Comparison of ENCODE assay signal across 8 mouse cellular contexts in genomic region chr9:63399463-63399815, GRCm38 (mm10). TPM values are rescaled to one million over a fixed set of nuclear protein-coding genes. Genes with fewer than 3 reads are reported as not detected.
DNase-seq lines count a peak whose midpoint lies in the region; ATAC-seq and TF ChIP-seq lines count a peak whose summit lies in the region.

No protein-coding gene starts in this region.

- peak overlapping the region; percentile 65 for H3K27ac ChIP-seq in lung, embryonic 15.5 days
- H3K27ac ChIP-seq in limb, embryonic 14.5 days (replicated peaks; ENCODE audit: low read depth, low read length): no peak overlapping the region
- H3K27ac ChIP-seq in small intestine, adult 2 months (ENCODE audit: insufficient read depth, low read depth, low read length): peak overlapping the region; percentile 65

- H3K4me2 ChIP-seq in lung, embryonic 15.5 days: peak overlapping the region; percentile 75
- peak overlapping the region; percentile 61 for H3K4me2 ChIP-seq in limb, embryonic 14.5 days (replicated peaks; ENCODE audit: low read depth, low read length, severe bottlenecking)

- no peaks in the 10 kb centered on the region for H3K9me3 ChIP-seq in lung, embryonic 15.5 days
- no peaks in the 10 kb centered on the region for H3K9me3 ChIP-seq in erythroblast, embryonic 14.5 days (ENCODE audit: control insufficient read depth, low read length)
- no peaks in the 10 kb centered on the region for H3K9me3 ChIP-seq in limb, embryonic 14.5 days (ENCODE audit: control insufficient read depth, low read length)

- no peaks in the 10 kb centered on the region for H3K36me3 ChIP-seq in lung, embryonic 15.5 days
- peaks cover 2% of the 10 kb centered on the region for H3K36me3 ChIP-seq in erythroblast, embryonic 14.5 days (ENCODE audit: control insufficient read depth)
- H3K36me3 ChIP-seq in limb, embryonic 14.5 days (ENCODE audit: control insufficient read depth, insufficient read depth, low read length): no peaks in the 10 kb centered on the region
- peaks cover 2% of the 10 kb centered on the region; the same call in 1 of the 2 replicates for H3K36me3 ChIP-seq in small intestine, adult 2 months (ENCODE audit: control insufficient read depth, insufficient read depth, low read length)

- no peak for TF ChIP-seq POLR2A in limb, embryonic 14.5 days (IDR thresholded peaks at IDR 0.05; ENCODE audit: borderline replicate concordance, extremely low read depth, insufficient read depth, insufficient read length)
- TF ChIP-seq POLR2A in small intestine, adult 2 months (IDR thresholded peaks at IDR 0.05; ENCODE audit: low read depth, low read length): no peak

- no peaks in the 10 kb centered on the region for H3K27me3 ChIP-seq in lung, embryonic 15.5 days
- H3K27me3 ChIP-seq in erythroblast, embryonic 14.5 days (ENCODE audit: control insufficient read depth): no peaks in the 10 kb centered on the region
- H3K27me3 ChIP-seq in limb, embryonic 14.5 days (ENCODE audit: control insufficient read depth, insufficient read depth, low read length): no peaks in the 10 kb centered on the region
- H3K27me3 ChIP-seq in small intestine, adult 2 months (ENCODE audit: control insufficient read depth, insufficient read depth, low read length): no peaks in the 10 kb centered on the region

- H3K4me3 ChIP-seq in lung, embryonic 15.5 days: peak overlapping the region; percentile 66
- H3K4me3 ChIP-seq in erythroblast, embryonic 14.5 days (replicated peaks): peak overlapping the region; percentile 97
- H3K4me3 ChIP-seq in limb, embryonic 14.5 days (replicated peaks; ENCODE audit: low read length): peak overlapping the region; percentile 82
- H3K4me3 ChIP-seq in small intestine, adult 2 months (ENCODE audit: low read depth, low read length): peak overlapping the region; percentile 78

- no peak; the same call in 1 of the 2 replicates for ATAC-seq in lung, embryonic 15.5 days (ENCODE audit: borderline replicate concordance, extremely low read depth, low FRiP score, low TSS enrichment)
- 0 out of 2 replicates have a peak, but pooled peaks have one; percentile 17 for ATAC-seq in limb, embryonic 14.5 days (ENCODE audit: low FRiP score, low read depth)
- no peak for ATAC-seq in inflammation-experienced regulatory T-cells, adult 6 months

- peak overlapping the region; percentile 83 for H3K9ac ChIP-seq in lung, embryonic 15.5 days
- peak overlapping the region; percentile 69 for H3K9ac ChIP-seq in limb, embryonic 14.5 days (ENCODE audit: low read depth, low read length, severe bottlenecking)

- no peak for DNase-seq in lung, adult 18-20 months
- no peak for DNase-seq in limb, embryonic 14.5 days (ENCODE audit: low spot score)
- no peak for DNase-seq in right cerebral cortex, postnatal 10 days (ENCODE audit: low spot score in 2 of 2)
- DNase-seq in adipocyte (ENCODE audit: low spot score): no peak

- WGBS in lung, embryonic 15.5 days: 2% methylated on average over 8 of the region's 8 CpGs
- WGBS in limb, embryonic 14.5 days: 6% methylated on average over 8 of the region's 8 CpGs
- 3% methylated on average over 8 of the region's 8 CpGs for WGBS in small intestine, adult 2 months

- no peak for TF ChIP-seq CTCF in small intestine, adult 2 months (IDR thresholded peaks at IDR 0.05; ENCODE audit: extremely low read depth, insufficient read length, insufficient replicate concordance, low read depth, low read length)

- peaks cover 11% of the 10 kb centered on the region for H3K4me1 ChIP-seq in lung, embryonic 15.5 days
- peaks cover 27% of the 10 kb centered on the region for H3K4me1 ChIP-seq in erythroblast, embryonic 14.5 days (ENCODE audit: control insufficient read depth)
- peaks cover 2% of the 10 kb centered on the region; the same call in 1 of the 2 replicates for H3K4me1 ChIP-seq in limb, embryonic 14.5 days (ENCODE audit: control insufficient read depth, insufficient read depth, low read length)
- peaks cover 3% of the 10 kb centered on the region; the same call in 1 of the 2 replicates for H3K4me1 ChIP-seq in small intestine, adult 2 months (ENCODE audit: control insufficient read depth, insufficient read depth, insufficient read length, low read length)

RNA-seq across cellular contexts. Expression of gene 2300009A05Rik, which starts 0.4 kb away (rescaled TPM):
- polyA plus RNA-seq in lung, embryonic 15.5 days (2015; fragmentation: Nextera tagmentation; extraction: Ambion mirVana): 35.0 and 35.4 TPM in 2 replicates
- polyA plus RNA-seq in erythroblast, embryonic 14.5 days (2012): 5.1 and 7.2 TPM in 2 replicates
- polyA plus RNA-seq in limb, embryonic 14.5 days (2012; rRNA removed): 23.0 and 40.7 TPM in 2 replicates
- polyA plus RNA-seq in limb, embryonic 14.5 days (2014; fragmentation: Nextera tagmentation; extraction: Ambion mirVana): 38.1 and 41.0 TPM in 2 replicates
- 66.4 and 110 TPM in 2 replicates for polyA plus RNA-seq in small intestine, adult 2 months (2012; rRNA removed)
- 1 to 10 TPM; 6.5 to 8.3 (median 6.8) TPM for polyA plus RNA-seq in inflammation-experienced regulatory T-cells, adult 6 months (2017; shearing (Covaris generic))

RNA-seq across cellular contexts. Expression of gene Map2k5, which starts 21.7 kb away (rescaled TPM):
- polyA plus RNA-seq in lung, embryonic 15.5 days (2015; fragmentation: Nextera tagmentation; extraction: Ambion mirVana): 31.3 and 32.5 TPM in 2 replicates
- polyA plus RNA-seq in erythroblast, embryonic 14.5 days (2012): 1.1 and 1.4 TPM in 2 replicates
- polyA plus RNA-seq in limb, embryonic 14.5 days (2012; rRNA removed): 37.5 and 52.8 TPM in 2 replicates
- polyA plus RNA-seq in limb, embryonic 14.5 days (2014; fragmentation: Nextera tagmentation; extraction: Ambion mirVana): 37.1 and 41.7 TPM in 2 replicates
- 11.8 and 26.7 TPM in 2 replicates for polyA plus RNA-seq in small intestine, adult 2 months (2012; rRNA removed)
- polyA plus RNA-seq in inflammation-experienced regulatory T-cells, adult 6 months (2017; shearing (Covaris generic)): 10 to 100 TPM in 1 of 3 experiments, 1 to 10 TPM in 2; 7.5 to 10.1 (median 9.0) TPM
